Mouse (Mus musculus) stomach, embryonic 16.5 days (tissue): ENCODE results near the gene Id1. TPM values are rescaled to one million over a fixed set of nuclear protein-coding genes. Genes with fewer than 3 reads are reported as not detected.

Source experiments
- ATAC-seq: fragments of 200-750 bp; cut with Nextera tagmentation; 2 replicates; pipeline ENCODE4 v1.8.0; 2017; ENCODE audit warnings: moderate number of reproducible peaks, moderate TSS enrichment; ENCODE audit not compliant: insufficient read depth, low FRiP score
- H3K27ac ChIP-seq: fragments of 300-500 bp; sonication (generic); 2 replicates; pipeline ENCODE4 v1.5.1; 2014; ENCODE audit warnings: low read length
- H3K27me3 ChIP-seq: fragments of 300-500 bp; sonication (generic); 2 replicates; pipeline ENCODE4 v1.6.1; 2014; ENCODE audit warnings: low read length, control low read depth, mixed read lengths; ENCODE audit not compliant: control insufficient read depth, insufficient read depth
- H3K36me3 ChIP-seq: fragments of 300-500 bp; sonication (generic); 2 replicates; pipeline ENCODE4 v1.6.1; 2014; ENCODE audit warnings: low read length; ENCODE audit not compliant: control insufficient read depth, insufficient read depth
- H3K4me1 ChIP-seq: fragments of 300-500 bp; sonication (generic); 2 replicates; pipeline ENCODE4 v1.6.1; 2014; ENCODE audit warnings: low read length, control low read depth, mixed read lengths; ENCODE audit not compliant: control insufficient read depth, insufficient read depth
- H3K4me2 ChIP-seq: fragments of 300-500 bp; sonication (generic); 2 replicates; pipeline ENCODE4 v1.6.1; 2014; ENCODE audit warnings: low read depth, low read length, mixed read lengths
- H3K4me3 ChIP-seq: fragments of 300-500 bp; sonication (generic); replicated peaks from 2 replicates; pipeline ENCODE4 v1.5.1; 2014; ENCODE audit warnings: mild to moderate bottlenecking, low read length
- H3K9ac ChIP-seq: fragments of 300-500 bp; sonication (generic); 2 replicates; pipeline ENCODE4 v1.6.1; 2014; ENCODE audit warnings: low read length
- H3K9me3 ChIP-seq: fragments of 300-500 bp; sonication (generic); replicated peaks from 2 replicates; pipeline ENCODE4 v1.6.1; 2016; ENCODE audit warnings: low read length, control low read depth; ENCODE audit not compliant: control insufficient read depth
- WGBS: fragments of 180-500 bp; shearing (Covaris S2); extraction: QIAGEN DNeasy Blood & Tissue Kit; methylation state at CpG from one replicate; pipeline ENCODE4 v1.1.7; 2014; 5-methylcytosine and 5-hydroxymethylcytosine counted together
- polyA plus RNA-seq: library from polyadenylated mRNA; unstranded; fragments of >200 nt; fragmentation: Nextera tagmentation; extraction: Ambion mirVana; gene quantifications from 2 replicates; pipeline ENCODE4 v1.2.1, GENCODE M21; 2015

Gene Id1
- polyA plus RNA-seq, 1 experiment from 2014 or later: 125 TPM

- no peak overlapping the region for H3K4me2 ChIP-seq
- H3K4me1 ChIP-seq: peaks cover 9% of the 10 kb centered on the region
- no peaks in the 10 kb centered on the region for H3K27me3 ChIP-seq
- H3K36me3 ChIP-seq: no peaks in the 10 kb centered on the region
- no peak overlapping the region for H3K9ac ChIP-seq
- H3K4me3 ChIP-seq: no peak overlapping the region
- 69% methylated on average over 7 of the region's 7 CpGs for WGBS
- no peak overlapping the region for H3K27ac ChIP-seq
- no peaks in the 10 kb centered on the region for H3K9me3 ChIP-seq
- ATAC-seq: no peak
Observed at GRCm38 (mm10) chr2:152769677-152770076, 33.6 kb downstream of the Id1 start.

DNA sequence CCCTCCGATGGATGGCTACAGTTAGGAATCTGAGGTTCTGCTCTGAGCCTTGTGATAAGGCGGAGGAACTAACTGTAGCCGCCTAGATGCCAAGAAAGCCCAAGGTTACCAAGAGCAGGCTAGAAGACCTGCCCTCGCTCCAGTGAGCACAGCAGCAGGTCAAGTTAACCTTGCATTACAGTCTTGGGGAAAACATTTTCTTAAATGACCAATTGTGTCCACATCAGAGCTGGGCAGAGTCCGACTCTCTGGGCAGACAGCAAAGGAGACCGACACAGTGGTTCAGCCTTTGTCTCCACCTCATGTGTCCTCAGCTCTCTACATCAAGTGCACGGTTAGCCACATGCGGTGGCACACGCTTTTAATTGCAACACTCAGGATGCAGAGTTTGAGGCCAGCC, 35.5 kb downstream of the Id1 start:
- Histone ChIP-seq H3K36me3 (no peaks in the 10 kb centered on the region), H3K4me3 (no peak overlapping the region), H3K9me3 (no peaks in the 10 kb centered on the region), H3K27ac (no peak overlapping the region), H3K9ac (no peak overlapping the region), H3K27me3 (no peaks in the 10 kb centered on the region), H3K4me1 (peaks cover 4% of the 10 kb centered on the region; the same call in 1 of the 2 replicates), H3K4me2 (no peak overlapping the region)
- 82% methylated on average over 9 of the region's 9 CpGs for WGBS
- ATAC-seq: no peak

DNA sequence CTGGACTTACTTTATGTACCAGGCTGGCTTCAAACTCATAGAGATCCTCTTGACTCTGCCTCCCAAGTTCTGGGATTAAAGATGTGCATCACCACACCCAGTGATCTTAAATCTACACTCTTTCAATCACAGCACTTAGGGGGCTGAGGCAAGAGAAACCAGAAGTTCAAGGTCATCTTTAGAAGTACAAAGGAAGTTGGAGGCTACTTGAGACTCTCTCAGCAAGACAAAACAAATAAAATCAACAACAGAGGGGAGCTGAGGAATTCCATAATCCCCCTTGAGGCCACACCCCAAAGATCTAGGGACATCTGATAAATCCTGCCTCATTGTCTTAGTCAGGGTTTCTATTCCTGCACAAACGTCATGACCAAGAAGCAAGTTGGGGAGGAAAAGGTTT, 36.2 kb downstream of the Id1 start:
- Histone ChIP-seq H3K9ac (no peak overlapping the region), H3K27me3 (no peaks in the 10 kb centered on the region), H3K9me3 (no peaks in the 10 kb centered on the region), H3K4me2 (no peak overlapping the region), H3K36me3 (no peaks in the 10 kb centered on the region), H3K27ac (no peak overlapping the region), H3K4me1 (no peaks in the 10 kb centered on the region), H3K4me3 (no peak overlapping the region)
- WGBS: 24% methylated on average over 1 of the region's 1 CpGs
- ATAC-seq: no peak

DNA sequence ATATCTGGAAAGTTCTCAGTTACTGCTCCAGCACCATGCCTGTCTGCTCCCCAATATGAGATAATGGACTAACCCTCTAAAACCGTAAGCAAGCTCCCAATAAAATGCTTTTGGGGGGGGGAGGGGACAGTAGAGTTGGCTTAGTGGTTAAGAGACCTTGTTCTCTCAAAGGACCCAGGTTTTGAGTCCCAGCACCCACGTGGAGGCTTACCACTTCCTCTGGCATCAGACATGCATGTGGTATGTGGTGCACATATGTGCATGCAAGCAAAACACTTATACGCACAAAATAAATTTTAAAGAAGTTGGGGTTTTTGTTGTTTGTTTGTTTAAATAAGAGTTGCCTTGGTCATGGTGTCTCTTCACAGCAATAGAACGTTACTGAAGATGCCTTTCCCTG, 39.3 kb downstream of the Id1 start:
- Histone ChIP-seq H3K36me3 (no peaks in the 10 kb centered on the region), H3K4me2 (no peak overlapping the region)
- WGBS: 81% methylated on average over 4 of the region's 4 CpGs

DNA sequence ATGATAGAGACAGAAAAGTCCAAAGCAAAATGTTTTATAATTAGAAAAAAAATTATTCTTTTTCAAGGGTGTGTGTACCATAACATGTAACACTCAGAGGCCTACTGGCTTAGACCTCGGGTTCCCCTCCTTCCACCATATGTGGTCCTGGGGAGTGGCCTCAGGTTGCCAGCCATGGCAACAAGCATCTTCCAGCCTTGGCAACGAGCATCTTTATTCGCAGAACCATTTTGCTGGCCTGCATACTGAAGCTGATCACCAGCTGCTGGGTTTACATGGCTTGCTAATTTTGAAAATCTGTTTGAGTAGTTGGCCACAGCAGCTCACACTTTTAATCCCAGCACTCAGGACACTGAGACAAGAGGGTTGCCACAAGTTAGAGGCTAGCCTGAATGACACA, 40.0 kb downstream of the Id1 start:
- no peaks in the 10 kb centered on the region for H3K4me1 ChIP-seq
- 75% methylated on average over 3 of the region's 3 CpGs for WGBS
- H3K27ac ChIP-seq: no peak overlapping the region
- no peaks in the 10 kb centered on the region for H3K9me3 ChIP-seq
- ATAC-seq: no peak
- H3K36me3 ChIP-seq: no peaks in the 10 kb centered on the region
- no peaks in the 10 kb centered on the region for H3K27me3 ChIP-seq
- H3K4me3 ChIP-seq: no peak overlapping the region
- no peak overlapping the region for H3K9ac ChIP-seq
- no peak overlapping the region for H3K4me2 ChIP-seq

More for the DNA sequence above, 39.3 kb downstream of the Id1 start:
- H3K4me3 ChIP-seq: no peak overlapping the region
- H3K27me3 ChIP-seq: no peaks in the 10 kb centered on the region
- ATAC-seq: no peak
- H3K4me1 ChIP-seq: no peaks in the 10 kb centered on the region
- H3K9me3 ChIP-seq: no peaks in the 10 kb centered on the region
- no peak overlapping the region for H3K27ac ChIP-seq
- H3K9ac ChIP-seq: no peak overlapping the region

- 63% methylated on average over 2 of the region's 2 CpGs for WGBS
- no peak for ATAC-seq
Observed at GRCm38 (mm10) chr2:152776435-152776834, 40.4 kb downstream of the Id1 start.

GRCm38 (mm10) chr2:152777081-152777480, 41.0 kb downstream of the Id1 start:
- H3K36me3 ChIP-seq: no peaks in the 10 kb centered on the region
- no peak for ATAC-seq
- H3K4me3 ChIP-seq: no peak overlapping the region
- no peaks in the 10 kb centered on the region for H3K9me3 ChIP-seq
- WGBS: 89% methylated on average over 3 of the region's 3 CpGs
- no peak overlapping the region for H3K27ac ChIP-seq
- no peak overlapping the region for H3K4me2 ChIP-seq
- H3K9ac ChIP-seq: no peak overlapping the region
- no peaks in the 10 kb centered on the region for H3K27me3 ChIP-seq
- H3K4me1 ChIP-seq: no peaks in the 10 kb centered on the region

More at GRCm38 (mm10) chr2:152776435-152776834, 40.4 kb downstream of the Id1 start:
- Histone ChIP-seq H3K36me3 (no peaks in the 10 kb centered on the region), H3K27me3 (no peaks in the 10 kb centered on the region), H3K9me3 (no peaks in the 10 kb centered on the region), H3K4me1 (no peaks in the 10 kb centered on the region), H3K4me2 (no peak overlapping the region), H3K9ac (no peak overlapping the region), H3K4me3 (no peak overlapping the region), H3K27ac (no peak overlapping the region)

DNA sequence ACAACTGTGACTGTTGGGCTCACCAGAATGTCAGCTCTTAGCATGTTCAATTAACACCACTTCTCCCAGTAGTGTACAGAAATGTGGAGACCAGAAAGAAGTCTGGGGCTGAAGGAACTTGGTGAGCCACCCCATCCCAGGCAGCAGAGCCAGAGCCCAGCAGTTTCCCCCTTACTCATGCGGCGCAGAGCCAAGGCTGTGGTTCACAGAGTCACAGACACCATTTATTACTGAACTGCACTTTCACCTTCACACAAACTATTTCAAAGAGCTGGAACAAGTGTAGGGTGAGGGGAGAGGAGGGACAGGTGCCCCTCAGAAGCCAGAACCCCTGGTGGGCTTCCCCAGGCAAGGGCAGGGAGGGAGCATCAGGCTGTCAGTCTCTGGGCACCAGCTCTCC, 44.4 kb downstream of the Id1 start:
- WGBS: 87% methylated on average over 2 of the region's 2 CpGs
- Histone ChIP-seq H3K9ac (no peak overlapping the region), H3K36me3 (no peaks in the 10 kb centered on the region), H3K4me1 (peaks cover 9% of the 10 kb centered on the region; the same call in 1 of the 2 replicates), H3K9me3 (no peaks in the 10 kb centered on the region), H3K4me3 (no peak overlapping the region), H3K27ac (no peak overlapping the region), H3K27me3 (no peaks in the 10 kb centered on the region), H3K4me2 (no peak overlapping the region)
- ATAC-seq: no peak

GRCm38 (mm10) chr2:152781031-152781711, 45.1 kb downstream of the Id1 start:
- H3K9me3 ChIP-seq: no peaks in the 10 kb centered on the region
- H3K4me1 ChIP-seq: peaks cover 16% of the 10 kb centered on the region
- H3K27ac ChIP-seq: no peak overlapping the region
- 79% methylated on average over 3 of the region's 3 CpGs for WGBS
- H3K36me3 ChIP-seq: no peaks in the 10 kb centered on the region
- no peak overlapping the region for H3K4me2 ChIP-seq
- no peak overlapping the region for H3K4me3 ChIP-seq
- H3K9ac ChIP-seq: no peak overlapping the region
- peak; percentile 27; the same call in 1 of the 2 replicates for ATAC-seq
- no peaks in the 10 kb centered on the region for H3K27me3 ChIP-seq
